Mouse (Mus musculus): ENCODE results near the gene Slc1a6. TPM values are rescaled to one million over a fixed set of nuclear protein-coding genes. Genes with fewer than 3 reads are reported as not detected.

The Slc1a6 gene
- polyA plus RNA-seq, 1 experiment from 2014 or later, result 1.1 TPM

GRCm38 (mm10) chr10:78852066-78852465 lies 71.8 kb downstream of the Slc1a6 start, which contains the start of gene Olfr1356:
Olfr1356 (minus strand) TSS chr10:78852166.
- Histone ChIP-seq H3K27ac (ENCODE audit: low read depth, low read length) (no peak within 1 kb of the TSS), H3K4me1 (ENCODE audit: control insufficient read depth, insufficient read depth, low read length) (no peaks in the 10 kb centered on the region), H3K4me2 (no peak within 1 kb of the TSS), H3K4me3 (ENCODE audit: low read depth, low read length) (no peak within 1 kb of the TSS), H3K36me3 (ENCODE audit: control insufficient read depth, insufficient read depth, low read length) (no peaks in the 10 kb centered on the region), H3K9me3 (ENCODE audit: control insufficient read depth, low read length) (no peaks in the 10 kb centered on the region), H3K27me3 (ENCODE audit: control insufficient read depth, insufficient read depth, low read length) (no peaks in the 10 kb centered on the region), H3K9ac (ENCODE audit: low read length) (no peak within 1 kb of the TSS)
- no peak for DNase-seq (ENCODE audit: low spot score, missing footprints)
- WGBS, result 83% methylated on average over 2 of the region's 2 CpGs
- ATAC-seq (ENCODE audit: low FRiP score), result no peak

Other genes with a start within 250 kb of the Slc1a6 start
- 27.1 and 27.5 TPM in 2 replicates for gene Ilvbl, start 206.2 kb upstream of the Slc1a6 start, polyA plus RNA-seq (2014; fragmentation: Nextera tagmentation; extraction: Ambion mirVana)
- gene Syde1, start 188.5 kb upstream of the Slc1a6 start, polyA plus RNA-seq (2014; fragmentation: Nextera tagmentation; extraction: Ambion mirVana), result 9.3 and 9.4 TPM in 2 replicates
- gene Olfr1357, start 162.4 kb upstream of the Slc1a6 start, polyA plus RNA-seq (2014; fragmentation: Nextera tagmentation; extraction: Ambion mirVana), result not detected in 2 replicates
- not detected in 2 replicates for gene Casp14, start 62.2 kb upstream of the Slc1a6 start, polyA plus RNA-seq (2014; fragmentation: Nextera tagmentation; extraction: Ambion mirVana)
- 0.10 and 0.21 TPM in 2 replicates for gene Ccdc105, start 27.4 kb upstream of the Slc1a6 start, polyA plus RNA-seq (2014; fragmentation: Nextera tagmentation; extraction: Ambion mirVana)
- not detected in 2 replicates for gene Olfr1356, start 71.7 kb downstream of the Slc1a6 start, polyA plus RNA-seq (2014; fragmentation: Nextera tagmentation; extraction: Ambion mirVana)
- gene Olfr1355, start 95.0 kb downstream of the Slc1a6 start, polyA plus RNA-seq (2014; fragmentation: Nextera tagmentation; extraction: Ambion mirVana), result not detected in 2 replicates
- gene Olfr1354, start 132.7 kb downstream of the Slc1a6 start, polyA plus RNA-seq (2014; fragmentation: Nextera tagmentation; extraction: Ambion mirVana), result not detected in 2 replicates
- not detected in 2 replicates for gene Olfr8, start 170.1 kb downstream of the Slc1a6 start, polyA plus RNA-seq (2014; fragmentation: Nextera tagmentation; extraction: Ambion mirVana)
- not detected in 2 replicates for gene Olfr1353, start 182.8 kb downstream of the Slc1a6 start, polyA plus RNA-seq (2014; fragmentation: Nextera tagmentation; extraction: Ambion mirVana)
- gene Olfr1352, start 200.6 kb downstream of the Slc1a6 start, polyA plus RNA-seq (2014; fragmentation: Nextera tagmentation; extraction: Ambion mirVana), result not detected in 2 replicates
- gene Olfr1351, start 232.0 kb downstream of the Slc1a6 start, polyA plus RNA-seq (2014; fragmentation: Nextera tagmentation; extraction: Ambion mirVana), result not detected in 2 replicates
- not detected in 2 replicates for gene Olfr57, start 248.2 kb downstream of the Slc1a6 start, polyA plus RNA-seq (2014; fragmentation: Nextera tagmentation; extraction: Ambion mirVana)